Mouse (Mus musculus) embryonic fibroblast, embryonic 13.5 days (primary cell): ENCODE measurements around the gene Exosc7. TPM values are rescaled to one million over a fixed set of nuclear protein-coding genes. Genes with fewer than 3 reads are reported as not detected.

Experiments used
- H3K27ac ChIP-seq: 2 replicates; pipeline ENCODE4 v1.5.1; 2012; ENCODE audit warnings: low read length, control low read depth, inconsistent platforms; ENCODE audit not compliant: insufficient read depth
- H3K4me1 ChIP-seq: 2 replicates; pipeline ENCODE4 v1.6.1; 2011; ENCODE audit warnings: low read length; ENCODE audit not compliant: control insufficient read depth, insufficient read depth
- H3K4me3 ChIP-seq: 2 replicates; pipeline ENCODE4 v1.5.1; 2011; ENCODE audit warnings: mild to moderate bottlenecking, control low read depth, low read length; ENCODE audit not compliant: insufficient read depth
- CTCF ChIP-seq: IDR thresholded peaks from 2 replicates; pipeline ENCODE4 v1.5.1; 2011; ENCODE audit warnings: mild to moderate bottlenecking, control low read depth, low read length, moderate library complexity, borderline replicate concordance; ENCODE audit not compliant: insufficient read depth
- POLR2A ChIP-seq: IDR thresholded peaks from 2 replicates; pipeline ENCODE4 v1.6.1; 2011; ENCODE audit warnings: low read depth, mild to moderate bottlenecking, control low read depth, low read length, moderate library complexity
- polyA plus RNA-seq: library from polyadenylated mRNA; stranded (reverse); fragments of >200 nt; gene quantifications from 2 replicates; pipeline ENCODE4 v1.2.4, GENCODE M21; 2011; ENCODE audit warnings: low read depth; ENCODE audit not compliant: missing spikeins, insufficient read length

Gene Exosc7
- polyA plus RNA-seq, 1 experiment = 38.1 TPM

DNA sequence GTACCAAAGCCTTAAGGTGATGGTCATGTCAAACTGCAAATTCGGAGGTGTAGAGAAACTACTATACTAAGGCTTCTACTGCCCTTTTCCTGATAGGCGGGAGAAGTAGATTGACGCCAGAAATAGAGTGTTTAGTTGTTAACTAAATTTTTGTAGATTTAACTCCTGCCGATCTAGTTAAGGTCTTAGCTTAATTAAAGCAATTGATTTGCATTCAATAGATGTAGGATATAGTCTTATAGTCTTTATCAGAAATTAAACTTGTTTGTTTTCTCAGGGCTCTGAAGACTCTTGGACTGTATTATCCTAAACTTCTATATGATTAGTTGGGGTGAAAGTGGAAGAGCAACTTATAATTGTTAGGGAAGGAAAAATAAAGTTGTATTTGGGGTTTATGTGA, 5.8 kb upstream of the Exosc7 start:
- H3K4me3 ChIP-seq = no peak overlapping the region
- H3K27ac ChIP-seq = no peak overlapping the region
- H3K4me1 ChIP-seq = peaks cover 6% of the 10 kb centered on the region; the same call in 1 of the 2 replicates
- TF ChIP-seq CTCF (no peak), POLR2A (no peak)

DNA sequence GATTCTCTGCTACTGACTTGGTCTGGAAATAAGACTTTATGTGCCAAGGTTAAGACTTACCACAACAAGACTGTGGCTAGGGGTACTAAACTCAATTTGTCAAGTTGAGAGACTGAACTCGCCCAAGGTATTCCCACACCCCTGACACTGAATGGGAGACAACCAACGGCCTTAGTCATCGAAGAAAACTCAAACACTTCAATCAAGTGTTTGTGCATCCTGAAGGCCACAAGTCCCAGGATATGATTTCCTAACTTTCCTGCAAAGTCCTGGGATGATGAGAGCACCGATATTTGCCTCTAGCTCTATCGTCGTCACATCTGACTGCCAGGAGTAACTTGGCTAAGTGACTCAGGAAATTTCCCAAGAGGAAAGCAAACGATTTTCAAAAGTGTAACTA, 3.8 kb upstream of the Exosc7 start:
- no peak for TF ChIP-seq POLR2A
- TF ChIP-seq CTCF = no peak
- no peak overlapping the region for H3K27ac ChIP-seq
- H3K4me1 ChIP-seq = peaks cover 6% of the 10 kb centered on the region; the same call in 1 of the 2 replicates
- no peak overlapping the region for H3K4me3 ChIP-seq

DNA sequence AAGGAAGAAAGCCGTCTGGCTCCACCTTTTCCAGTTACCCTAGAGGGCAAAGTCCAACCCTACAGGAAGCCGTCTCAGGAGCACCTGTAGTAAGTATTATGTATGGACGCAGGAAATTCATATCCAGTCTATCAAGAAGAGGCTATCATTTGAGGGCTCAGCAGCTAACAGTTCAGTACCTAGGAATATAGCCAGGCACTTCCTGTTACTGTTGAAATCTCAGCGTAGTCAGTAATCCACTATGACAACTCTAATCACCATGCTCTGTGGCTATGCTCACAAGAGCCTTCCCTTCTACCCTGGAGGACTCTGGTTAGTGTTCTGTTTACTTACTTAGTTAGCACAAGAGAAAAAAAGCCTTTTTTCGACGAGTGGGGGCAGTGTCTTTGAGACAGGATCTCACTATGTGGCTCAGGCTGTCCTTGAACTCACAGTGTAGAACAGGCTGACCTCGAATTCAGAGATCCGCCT, 1.2 kb upstream of the Exosc7 start:
- Histone ChIP-seq H3K27ac (no peak overlapping the region), H3K4me3 (peak overlapping the region; percentile 82), H3K4me1 (peaks cover 6% of the 10 kb centered on the region; the same call in 1 of the 2 replicates)
- TF ChIP-seq CTCF = no peak
- no peak for TF ChIP-seq POLR2A

DNA sequence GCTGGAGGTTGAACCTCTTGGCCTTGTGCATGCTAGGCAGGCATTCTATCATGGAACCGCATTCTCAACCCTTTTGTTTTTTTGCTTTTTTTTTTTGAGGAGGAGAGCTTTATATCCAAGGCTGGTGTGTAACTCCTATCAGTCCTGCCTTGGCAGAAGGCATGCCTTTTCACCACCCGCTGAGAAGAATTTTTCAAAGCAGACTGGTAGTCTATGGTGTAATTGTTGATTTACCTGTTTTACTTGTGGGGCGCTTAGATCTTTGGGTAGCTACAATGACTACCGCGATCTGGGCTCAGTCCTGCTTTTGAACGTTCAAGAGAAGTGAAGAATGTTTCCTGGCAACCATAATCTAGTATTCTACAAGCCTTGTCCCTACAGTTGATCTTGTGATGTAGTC, 916 bp downstream of the Exosc7 start:
- Histone ChIP-seq H3K4me3 (peak overlapping the region; percentile 82), H3K27ac (no peak overlapping the region), H3K4me1 (peaks cover 6% of the 10 kb centered on the region; the same call in 1 of the 2 replicates)
- TF ChIP-seq POLR2A (no peak), CTCF (no peak)

DNA sequence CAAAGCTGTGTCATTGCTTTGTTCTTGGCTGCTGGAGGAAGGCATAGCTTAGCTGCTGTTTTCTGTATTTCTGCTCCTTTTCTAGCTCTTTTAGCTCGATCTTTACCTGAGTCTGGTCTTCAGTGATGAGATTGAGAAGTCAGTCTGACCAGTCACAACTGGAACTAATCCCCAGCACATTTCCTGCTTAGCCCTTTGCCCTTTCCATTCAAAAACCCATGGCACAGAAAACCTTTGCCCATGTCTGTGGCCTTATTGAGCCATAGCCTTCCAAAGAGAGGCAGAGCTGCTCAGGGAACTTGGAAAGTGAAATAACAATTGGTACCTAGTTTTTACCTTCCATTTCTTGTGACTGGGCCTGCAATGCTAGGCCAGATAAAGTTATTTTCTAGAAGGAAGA, 2.6 kb downstream of the Exosc7 start:
- Histone ChIP-seq H3K4me1 (peaks cover 6% of the 10 kb centered on the region; the same call in 1 of the 2 replicates), H3K27ac (no peak overlapping the region), H3K4me3 (no peak overlapping the region)
- TF ChIP-seq POLR2A = no peak
- no peak for TF ChIP-seq CTCF

DNA sequence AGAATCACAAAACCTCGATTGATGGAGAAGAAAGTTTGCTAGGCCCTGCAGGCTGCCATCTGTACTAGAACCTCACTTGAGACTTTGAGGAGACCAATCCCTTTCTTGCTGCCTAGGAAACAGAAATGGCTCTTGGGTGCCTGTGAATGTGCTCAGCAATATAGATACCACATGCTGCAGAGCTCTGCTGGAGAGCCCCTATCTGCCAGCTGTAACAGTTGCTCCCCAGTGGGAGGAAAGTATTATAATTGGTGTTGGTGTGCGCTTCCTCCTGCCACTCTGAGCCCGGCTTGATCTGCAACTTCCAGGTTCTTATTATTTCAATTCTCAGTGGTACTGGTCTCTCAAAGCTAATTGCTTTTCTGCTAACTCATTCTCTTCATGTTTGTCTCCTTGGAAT, 10.0 kb downstream of the Exosc7 start:
- no peak overlapping the region for H3K4me3 ChIP-seq
- no peak overlapping the region for H3K27ac ChIP-seq
- no peak for TF ChIP-seq POLR2A
- H3K4me1 ChIP-seq = no peaks in the 10 kb centered on the region

DNA sequence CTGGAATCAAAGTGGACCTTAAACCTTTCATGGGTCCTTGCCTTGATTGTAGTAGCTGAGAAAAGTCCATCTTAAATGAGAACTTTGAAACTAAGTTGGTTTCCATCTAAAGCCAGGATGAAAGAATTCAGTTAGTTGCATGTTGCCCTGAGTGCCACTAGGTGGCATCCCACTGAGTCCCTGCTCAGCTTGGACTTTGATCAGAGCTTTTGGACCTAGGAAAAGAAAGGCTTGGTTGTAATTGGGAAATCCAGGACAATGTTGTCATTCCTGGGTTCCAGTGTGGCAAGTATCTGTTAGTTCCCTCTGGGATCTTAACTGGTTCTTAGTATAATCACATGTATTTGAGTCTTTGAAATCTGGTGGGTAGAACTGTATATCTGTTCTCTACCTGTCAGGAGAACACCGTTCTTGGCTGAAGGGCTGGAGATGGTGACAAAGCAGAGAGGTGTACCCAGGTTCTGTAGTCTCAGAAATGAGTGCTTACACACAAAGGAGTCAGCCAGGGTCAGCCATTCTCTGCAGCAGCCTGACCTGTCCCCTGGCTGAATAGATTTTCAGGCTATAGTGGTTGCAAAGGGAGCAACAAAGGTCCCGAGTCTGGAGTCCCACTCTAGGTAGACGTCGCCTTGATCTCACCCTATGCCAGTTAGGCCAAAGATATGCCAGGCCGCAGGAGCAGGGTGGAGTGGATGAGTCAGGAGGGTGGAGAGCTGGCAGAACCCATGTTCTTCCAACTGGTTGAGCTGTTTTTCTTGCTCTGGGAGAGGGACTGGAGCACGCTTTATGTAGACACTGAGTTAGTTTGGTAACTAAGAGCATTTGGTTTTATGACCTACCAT, 10.8 kb downstream of the Exosc7 start:
- no peak overlapping the region for H3K4me3 ChIP-seq
- TF ChIP-seq POLR2A (no peak), CTCF (peak; percentile 58; the same call in 1 of the 2 replicates)
- H3K27ac ChIP-seq = no peak overlapping the region
- no peaks in the 10 kb centered on the region for H3K4me1 ChIP-seq

DNA sequence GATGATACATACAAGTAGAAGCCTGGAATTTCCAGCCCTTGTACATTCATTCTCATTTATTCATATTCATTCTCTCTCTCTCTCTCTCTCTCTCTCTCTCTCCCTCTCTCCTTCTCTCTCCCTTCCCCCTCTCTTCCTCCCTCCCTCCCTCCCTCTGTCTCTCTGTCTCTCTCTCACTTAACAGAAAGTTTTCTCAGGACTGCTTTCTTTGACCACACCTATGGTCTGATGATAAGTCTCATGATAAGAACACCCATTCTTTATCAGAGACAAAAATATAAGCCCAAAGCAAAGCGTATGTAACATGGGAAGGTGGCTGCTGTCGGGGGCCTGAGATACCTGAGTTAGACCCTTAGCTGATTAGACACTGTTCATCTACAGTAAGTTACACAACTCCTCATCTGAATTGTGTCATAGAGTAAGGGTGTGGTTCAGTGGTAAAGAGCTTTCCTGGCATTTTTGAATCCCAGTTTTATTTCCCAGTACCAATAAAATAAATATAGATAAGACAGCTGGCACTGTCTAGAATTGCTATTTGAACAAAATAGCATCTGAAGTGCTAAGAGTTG, 11.5 kb downstream of the Exosc7 start:
- no peak overlapping the region for H3K4me3 ChIP-seq
- no peak overlapping the region for H3K27ac ChIP-seq
- TF ChIP-seq CTCF (no peak), POLR2A (no peak)
- no peaks in the 10 kb centered on the region for H3K4me1 ChIP-seq

DNA sequence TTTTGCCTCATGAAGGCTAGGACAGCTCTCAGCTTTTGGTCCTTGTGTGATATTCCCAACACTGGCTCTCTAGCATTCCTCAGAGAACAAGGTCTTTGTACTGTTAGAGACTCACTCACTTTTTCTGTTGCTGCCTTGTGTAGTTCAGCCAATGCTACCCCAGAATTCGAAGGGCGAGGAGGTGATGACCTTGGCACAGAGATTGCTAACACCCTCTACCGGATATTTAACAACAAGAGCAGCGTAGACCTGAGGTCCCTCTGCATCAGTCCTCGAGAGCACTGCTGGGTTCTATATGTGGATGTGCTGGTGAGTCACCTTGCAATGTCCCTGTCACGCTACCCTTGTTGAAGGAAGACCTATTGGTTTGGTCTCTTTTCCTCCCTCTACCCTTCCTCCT, 14.6 kb downstream of the Exosc7 start:
- no peak overlapping the region for H3K4me3 ChIP-seq
- TF ChIP-seq POLR2A (no peak), CTCF (no peak)
- no peak overlapping the region for H3K27ac ChIP-seq
- no peaks in the 10 kb centered on the region for H3K4me1 ChIP-seq

DNA sequence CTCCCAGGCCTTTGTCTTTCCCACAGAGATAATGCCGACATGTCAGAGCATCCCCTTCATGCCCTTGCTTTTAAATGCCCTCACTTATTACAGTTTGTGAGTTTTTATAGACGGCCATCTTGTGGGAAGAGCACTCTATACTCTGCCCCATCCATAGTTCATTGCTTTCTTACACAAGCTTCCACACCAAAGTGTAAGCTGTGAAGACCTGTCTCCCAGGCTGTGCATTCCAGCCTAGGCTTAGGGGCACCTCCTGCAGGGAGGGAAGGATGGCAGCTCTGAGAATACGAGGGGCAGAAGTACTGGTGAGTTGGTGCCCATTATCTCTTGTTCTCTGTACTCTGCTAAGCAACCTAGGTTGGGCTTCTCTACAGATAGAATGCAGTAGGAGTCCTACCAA, 20.0 kb downstream of the Exosc7 start:
- H3K27ac ChIP-seq = no peak overlapping the region
- H3K4me3 ChIP-seq = no peak overlapping the region
- peaks cover 10% of the 10 kb centered on the region for H3K4me1 ChIP-seq
- TF ChIP-seq CTCF (no peak), POLR2A (no peak)
